Mouse (Mus musculus): ENCODE results near the gene Cttnbp2nl. TPM values are rescaled to one million over a fixed set of nuclear protein-coding genes. Genes with fewer than 3 reads are reported as not detected.

The Cttnbp2nl gene
- polyA plus RNA-seq, 1 experiment from 2014 or later: 46.2 TPM

DNA sequence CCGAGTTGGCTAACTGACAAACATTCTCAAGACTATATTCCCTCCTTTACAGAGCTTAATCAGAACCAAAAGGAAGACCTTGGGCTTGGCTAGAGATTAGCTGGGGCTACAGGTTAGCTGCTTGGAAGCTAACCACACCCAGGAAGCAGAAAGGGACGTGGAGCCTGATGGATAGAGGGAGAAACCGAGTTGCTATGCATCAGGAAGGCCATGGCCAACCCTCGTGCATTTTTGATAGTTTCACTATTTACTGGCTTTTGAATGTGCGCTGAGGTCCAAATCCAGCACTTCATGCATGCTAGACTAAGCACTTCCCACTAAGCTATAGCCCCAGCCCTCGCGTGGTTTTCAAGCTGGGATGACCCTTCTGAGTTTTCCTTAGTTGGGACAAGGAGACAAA, 57.2 kb downstream of the Cttnbp2nl start:
- no peaks in the 10 kb centered on the region for H3K27me3 ChIP-seq
- no peaks in the 10 kb centered on the region for H3K9me3 ChIP-seq
- H3K4me2 ChIP-seq: no peak overlapping the region
- H3K4me1 ChIP-seq (replicated peaks): peaks cover 38% of the 10 kb centered on the region
- no peak overlapping the region for H3K27ac ChIP-seq
- H3K9ac ChIP-seq (replicated peaks): no peak overlapping the region
- H3K4me3 ChIP-seq (replicated peaks): no peak overlapping the region
- 86% methylated on average over 7 of the region's 7 CpGs for WGBS
- ATAC-seq (ENCODE audit: insufficient number of reproducible peaks, insufficient read depth, low FRiP score, low TSS enrichment, low read depth): no peak
- 0 out of 2 replicates have a peak, but pooled peaks cover 10% of the 10 kb centered on the region for H3K36me3 ChIP-seq

DNA sequence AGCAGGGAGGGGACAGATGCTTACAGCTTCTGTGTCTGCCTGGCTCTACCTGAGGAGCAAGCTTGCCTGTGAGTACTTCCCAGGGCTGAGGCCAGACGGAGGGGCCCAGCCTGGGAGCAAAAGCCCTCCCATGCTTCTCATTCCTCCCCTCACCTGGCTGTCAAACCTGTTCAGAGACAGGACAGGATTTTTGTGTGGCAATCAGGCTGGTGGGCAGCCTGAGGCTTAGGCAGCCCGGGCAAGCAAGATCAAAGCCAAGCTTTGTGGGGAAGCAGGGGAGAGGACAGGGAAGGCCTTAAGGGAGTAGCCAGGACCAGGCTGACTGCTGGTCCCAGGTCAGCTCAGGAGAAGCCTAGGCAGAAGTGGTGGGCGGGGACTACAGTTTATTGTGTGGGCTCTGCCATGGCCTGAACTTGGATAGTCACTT, 58.5 kb downstream of the Cttnbp2nl start:
- H3K27me3 ChIP-seq: no peaks in the 10 kb centered on the region
- H3K36me3 ChIP-seq: no peaks in the 10 kb centered on the region
- WGBS: 38% methylated on average over 3 of the region's 3 CpGs
- H3K4me1 ChIP-seq (replicated peaks): peaks cover 36% of the 10 kb centered on the region
- peak; percentile 45; the same call in 1 of the 2 replicates for ATAC-seq (ENCODE audit: insufficient number of reproducible peaks, insufficient read depth, low FRiP score, low TSS enrichment, low read depth)
- H3K4me3 ChIP-seq (replicated peaks): no peak overlapping the region
- no peaks in the 10 kb centered on the region for H3K9me3 ChIP-seq
- H3K9ac ChIP-seq (replicated peaks): no peak overlapping the region
- H3K4me2 ChIP-seq: peak overlapping the region; percentile 15
- H3K27ac ChIP-seq: peak overlapping the region; percentile 79

DNA sequence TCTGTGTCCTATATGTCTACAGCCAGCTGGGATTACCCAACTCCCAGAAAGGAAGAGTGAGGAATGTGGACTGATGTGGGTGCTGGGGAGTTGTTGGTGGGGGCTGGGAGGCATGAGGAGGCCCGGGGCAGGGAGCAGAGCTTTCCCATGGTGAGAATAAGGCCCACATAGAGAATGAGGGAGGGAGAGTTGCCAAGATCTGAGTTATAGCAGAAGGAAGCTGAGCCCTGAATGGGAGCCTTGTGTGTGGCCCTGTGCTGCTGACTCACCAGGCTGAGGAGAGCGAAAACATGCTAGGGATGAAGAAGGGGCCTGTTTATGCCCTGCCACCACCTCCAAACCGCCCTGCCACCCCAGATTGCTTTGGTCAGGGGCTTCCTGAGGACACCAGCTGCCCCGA, 59.1 kb downstream of the Cttnbp2nl start:
- ATAC-seq (ENCODE audit: insufficient number of reproducible peaks, insufficient read depth, low FRiP score, low TSS enrichment, low read depth): peak; percentile 57; the same call in 1 of the 2 replicates
- H3K9ac ChIP-seq (replicated peaks): no peak overlapping the region
- H3K36me3 ChIP-seq: no peaks in the 10 kb centered on the region
- H3K27me3 ChIP-seq: no peaks in the 10 kb centered on the region
- H3K9me3 ChIP-seq: no peaks in the 10 kb centered on the region
- H3K4me2 ChIP-seq: peak overlapping the region; percentile 15; the same call in 1 of the 2 replicates
- H3K4me1 ChIP-seq (replicated peaks): peaks cover 29% of the 10 kb centered on the region
- H3K4me3 ChIP-seq (replicated peaks): no peak overlapping the region
- WGBS: 37% methylated on average over 4 of the region's 4 CpGs
- peak overlapping the region; percentile 79 for H3K27ac ChIP-seq

DNA sequence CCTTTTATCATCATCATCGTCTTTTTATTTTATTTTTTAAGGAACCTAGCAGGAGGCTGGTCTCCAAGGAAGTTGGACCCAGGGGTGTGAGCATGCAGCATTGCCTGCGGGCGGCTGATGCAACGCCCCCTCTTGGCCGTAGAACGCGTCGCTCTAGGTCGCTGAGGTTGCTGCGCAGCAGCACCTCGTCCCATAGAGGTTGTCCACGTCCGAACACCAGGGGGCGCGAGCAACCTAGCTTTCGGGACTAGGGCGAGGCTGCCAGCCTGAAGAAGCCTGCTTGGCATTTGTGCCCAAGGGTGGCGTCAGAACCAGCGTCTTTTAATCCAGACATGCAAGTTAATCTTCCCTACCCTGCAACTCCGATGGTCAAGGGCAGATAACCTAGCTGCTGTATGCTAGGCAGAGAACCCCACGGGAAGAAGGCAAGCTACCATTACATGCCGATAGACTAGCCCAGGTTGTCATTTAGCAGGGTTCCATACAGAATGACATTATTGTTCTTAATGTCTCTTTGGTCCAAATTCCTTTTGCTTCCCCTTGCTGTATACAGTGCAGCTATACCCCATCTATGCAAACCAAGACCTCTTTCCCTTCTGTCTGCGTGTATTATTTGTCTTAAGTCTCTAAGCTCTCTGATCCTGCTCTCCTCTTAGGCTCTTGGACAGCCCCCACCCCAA, 60.1 kb downstream of the Cttnbp2nl start:
- Histone ChIP-seq H3K4me2 (peak overlapping the region; percentile 32), H3K27ac (no peak overlapping the region)
- 13% methylated on average over 23 of the region's 23 CpGs for WGBS

DNA sequence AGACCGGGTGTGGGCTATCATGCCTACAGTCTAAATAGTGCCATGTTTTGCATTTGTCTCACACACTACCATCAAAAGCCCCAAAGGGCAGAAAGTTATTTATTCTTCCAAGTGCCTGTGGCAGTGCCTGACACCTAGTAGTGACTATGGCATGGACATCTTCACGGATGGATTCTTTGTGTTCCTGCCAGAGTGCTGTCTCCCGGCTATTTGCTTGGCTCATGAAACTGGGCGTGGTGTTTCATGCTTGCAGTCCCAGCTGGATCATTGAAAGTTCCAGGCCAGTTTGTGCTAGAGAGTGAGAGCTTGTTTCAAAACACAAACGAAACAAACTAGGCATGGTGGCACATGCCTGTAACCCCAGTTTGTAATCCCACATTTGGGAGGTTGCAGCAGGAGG, 61.2 kb downstream of the Cttnbp2nl start:
- no peak overlapping the region for H3K9ac ChIP-seq (replicated peaks)
- no peaks in the 10 kb centered on the region for H3K36me3 ChIP-seq
- H3K4me3 ChIP-seq (replicated peaks): no peak overlapping the region
- no peak for ATAC-seq (ENCODE audit: insufficient number of reproducible peaks, insufficient read depth, low FRiP score, low TSS enrichment, low read depth)
- no peaks in the 10 kb centered on the region for H3K9me3 ChIP-seq
- peaks cover 19% of the 10 kb centered on the region for H3K4me1 ChIP-seq (replicated peaks)
- H3K27ac ChIP-seq: no peak overlapping the region
- 82% methylated on average over 5 of the region's 5 CpGs for WGBS
- H3K4me2 ChIP-seq: no peak overlapping the region
- H3K27me3 ChIP-seq: no peaks in the 10 kb centered on the region

More for the DNA sequence above, 60.1 kb downstream of the Cttnbp2nl start:
- H3K9ac ChIP-seq (replicated peaks): no peak overlapping the region
- H3K4me3 ChIP-seq (replicated peaks): no peak overlapping the region
- H3K9me3 ChIP-seq: no peaks in the 10 kb centered on the region
- peaks cover 20% of the 10 kb centered on the region for H3K4me1 ChIP-seq (replicated peaks)
- no peaks in the 10 kb centered on the region for H3K27me3 ChIP-seq
- peak; percentile 63; the same call in 1 of the 2 replicates for ATAC-seq (ENCODE audit: insufficient number of reproducible peaks, insufficient read depth, low FRiP score, low TSS enrichment, low read depth)
- no peaks in the 10 kb centered on the region for H3K36me3 ChIP-seq

DNA sequence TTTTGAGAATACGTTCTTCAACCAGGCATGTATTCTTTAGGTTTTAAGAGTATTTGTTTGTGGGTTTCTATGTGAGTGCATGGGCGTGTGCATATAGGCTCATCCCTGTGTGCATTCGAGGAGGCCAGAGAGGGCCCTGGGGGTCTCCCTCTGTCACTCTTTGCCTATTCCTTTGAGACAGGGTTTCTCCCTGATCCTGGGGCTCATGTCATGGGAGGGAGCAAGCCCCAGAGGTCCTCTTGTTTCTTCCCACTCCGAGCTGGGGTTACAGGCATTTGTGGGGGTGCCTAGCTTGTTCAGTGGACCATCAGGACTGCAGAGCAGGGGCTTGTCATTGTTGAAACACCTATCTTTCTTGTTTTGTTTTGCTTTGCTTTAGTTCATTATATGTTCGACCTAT, 65.1 kb downstream of the Cttnbp2nl start:
- H3K9me3 ChIP-seq: no peaks in the 10 kb centered on the region
- no peaks in the 10 kb centered on the region for H3K27me3 ChIP-seq
- no peak overlapping the region for H3K9ac ChIP-seq (replicated peaks)
- no peak overlapping the region for H3K4me2 ChIP-seq
- ATAC-seq (ENCODE audit: insufficient number of reproducible peaks, insufficient read depth, low FRiP score, low TSS enrichment, low read depth): no peak
- H3K4me1 ChIP-seq (replicated peaks): peaks cover 19% of the 10 kb centered on the region; the same call in 1 of the 2 replicates
- no peaks in the 10 kb centered on the region for H3K36me3 ChIP-seq
- 84% methylated on average over 5 of the region's 5 CpGs for WGBS
- no peak overlapping the region for H3K27ac ChIP-seq
- H3K4me3 ChIP-seq (replicated peaks): no peak overlapping the region

DNA sequence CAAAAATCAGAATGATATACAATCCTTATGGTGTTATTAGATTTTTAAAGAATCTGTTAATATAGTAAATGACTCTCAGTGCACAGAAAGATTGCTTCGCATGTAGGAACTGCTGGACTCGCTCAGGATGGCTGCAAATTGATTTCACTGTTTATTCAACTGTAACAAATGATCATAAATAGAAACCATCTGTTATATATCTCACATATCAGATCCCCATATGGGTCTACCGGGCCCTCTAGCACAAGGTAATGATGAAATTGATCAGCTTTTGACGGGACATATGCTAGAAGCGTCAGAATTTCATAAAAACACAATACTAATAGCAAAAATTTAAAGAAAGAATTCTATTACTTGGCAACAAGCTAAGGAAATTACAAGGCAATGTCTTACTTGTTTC, 73.2 kb downstream of the Cttnbp2nl start:
- Histone ChIP-seq H3K36me3 (no peaks in the 10 kb centered on the region), H3K4me3 (replicated peaks) (no peak overlapping the region), H3K4me1 (replicated peaks) (peaks cover 7% of the 10 kb centered on the region; the same call in 1 of the 2 replicates), H3K27ac (no peak overlapping the region), H3K27me3 (no peaks in the 10 kb centered on the region), H3K9ac (replicated peaks) (no peak overlapping the region), H3K4me2 (no peak overlapping the region), H3K9me3 (no peaks in the 10 kb centered on the region)
- WGBS: 76% methylated on average over 5 of the region's 5 CpGs
- no peak for ATAC-seq (ENCODE audit: insufficient number of reproducible peaks, insufficient read depth, low FRiP score, low TSS enrichment, low read depth)

DNA sequence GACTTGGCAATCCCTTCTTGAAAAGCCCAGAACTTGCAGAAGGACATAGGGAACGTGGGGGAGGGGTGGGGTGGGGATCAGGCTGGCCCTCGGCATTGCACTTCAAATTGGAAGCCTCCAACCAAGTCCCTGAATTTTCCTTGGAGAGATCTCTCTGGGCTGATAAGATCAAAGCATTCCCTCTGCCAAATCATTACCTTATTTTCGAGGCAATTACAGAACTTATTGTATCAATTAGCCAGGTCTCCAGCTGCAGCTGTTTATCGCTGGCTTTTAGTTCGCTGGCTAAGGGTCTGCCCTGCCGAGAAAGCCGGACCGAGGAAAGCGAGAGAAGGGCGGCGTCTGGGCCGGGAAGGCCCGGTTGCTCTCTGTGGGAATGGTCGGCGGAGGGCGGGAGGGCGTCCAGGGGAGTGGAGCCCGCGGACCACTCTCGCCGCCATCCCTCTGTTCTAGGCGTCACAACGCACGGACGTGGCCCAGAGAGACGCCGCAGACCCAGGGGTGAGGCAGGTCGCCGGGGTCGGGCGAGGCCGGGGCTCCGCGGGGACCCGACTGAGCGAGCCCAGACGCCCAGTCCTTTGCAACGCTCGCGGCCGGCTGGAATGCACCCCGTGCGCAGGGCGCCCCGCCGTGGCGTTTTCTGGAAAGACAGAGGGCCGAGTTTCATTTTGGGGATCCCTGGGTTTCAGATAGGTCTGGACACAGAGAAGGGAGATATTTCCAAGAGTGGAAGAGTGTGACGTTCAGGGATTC, 85.2 kb downstream of the Cttnbp2nl start:
- H3K27ac ChIP-seq: peak overlapping the region; percentile 70
- H3K27me3 ChIP-seq: peaks cover 19% of the 10 kb centered on the region
- peak; percentile 61 for ATAC-seq (ENCODE audit: insufficient number of reproducible peaks, insufficient read depth, low FRiP score, low TSS enrichment, low read depth)
- peak overlapping the region; percentile 71 for H3K4me2 ChIP-seq
- peak overlapping the region; percentile 56 for H3K4me3 ChIP-seq (replicated peaks)
- WGBS: under 1% methylated on average over 49 of the region's 49 CpGs
- H3K9me3 ChIP-seq: no peaks in the 10 kb centered on the region
- no peaks in the 10 kb centered on the region for H3K36me3 ChIP-seq
- H3K9ac ChIP-seq (replicated peaks): peak overlapping the region; percentile 71
- peaks cover 27% of the 10 kb centered on the region for H3K4me1 ChIP-seq (replicated peaks)

DNA sequence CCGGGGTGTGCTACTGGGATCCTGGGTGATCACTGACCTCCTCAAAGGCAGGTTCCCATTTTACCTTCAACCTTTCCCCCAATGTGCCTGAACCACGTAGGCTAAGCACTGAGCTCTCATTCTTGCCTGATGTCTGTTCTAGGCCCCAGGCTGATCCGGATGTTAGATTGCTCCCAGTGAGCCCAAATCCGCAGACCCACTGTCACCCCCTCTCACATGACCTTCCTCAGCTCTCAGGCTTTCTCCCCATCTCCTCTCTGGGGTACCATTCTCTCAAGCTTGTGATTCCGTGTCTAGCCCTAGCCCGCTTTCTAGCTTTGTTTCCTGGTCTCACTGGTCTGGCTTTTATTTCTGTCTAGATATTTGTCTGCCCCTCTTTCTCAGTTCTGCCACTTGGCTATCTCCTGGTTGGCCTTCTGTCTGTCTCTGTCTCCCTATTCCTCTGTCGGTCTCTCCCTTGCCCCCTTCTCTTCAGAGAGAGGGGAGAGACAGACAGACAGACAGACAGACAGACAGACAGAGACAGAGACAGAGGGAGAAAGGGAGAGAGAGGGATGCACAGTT, 86.9 kb downstream of the Cttnbp2nl start:
- no peaks in the 10 kb centered on the region for H3K36me3 ChIP-seq
- peaks cover 36% of the 10 kb centered on the region for H3K27me3 ChIP-seq
- no peak overlapping the region for H3K4me3 ChIP-seq (replicated peaks)
- H3K27ac ChIP-seq: no peak overlapping the region
- ATAC-seq (ENCODE audit: insufficient number of reproducible peaks, insufficient read depth, low FRiP score, low TSS enrichment, low read depth): no peak
- no peak overlapping the region for H3K9ac ChIP-seq (replicated peaks)
- no peaks in the 10 kb centered on the region for H3K9me3 ChIP-seq
- 74% methylated on average over 7 of the region's 7 CpGs for WGBS
- H3K4me2 ChIP-seq: no peak overlapping the region
- H3K4me1 ChIP-seq (replicated peaks): peaks cover 43% of the 10 kb centered on the region

DNA sequence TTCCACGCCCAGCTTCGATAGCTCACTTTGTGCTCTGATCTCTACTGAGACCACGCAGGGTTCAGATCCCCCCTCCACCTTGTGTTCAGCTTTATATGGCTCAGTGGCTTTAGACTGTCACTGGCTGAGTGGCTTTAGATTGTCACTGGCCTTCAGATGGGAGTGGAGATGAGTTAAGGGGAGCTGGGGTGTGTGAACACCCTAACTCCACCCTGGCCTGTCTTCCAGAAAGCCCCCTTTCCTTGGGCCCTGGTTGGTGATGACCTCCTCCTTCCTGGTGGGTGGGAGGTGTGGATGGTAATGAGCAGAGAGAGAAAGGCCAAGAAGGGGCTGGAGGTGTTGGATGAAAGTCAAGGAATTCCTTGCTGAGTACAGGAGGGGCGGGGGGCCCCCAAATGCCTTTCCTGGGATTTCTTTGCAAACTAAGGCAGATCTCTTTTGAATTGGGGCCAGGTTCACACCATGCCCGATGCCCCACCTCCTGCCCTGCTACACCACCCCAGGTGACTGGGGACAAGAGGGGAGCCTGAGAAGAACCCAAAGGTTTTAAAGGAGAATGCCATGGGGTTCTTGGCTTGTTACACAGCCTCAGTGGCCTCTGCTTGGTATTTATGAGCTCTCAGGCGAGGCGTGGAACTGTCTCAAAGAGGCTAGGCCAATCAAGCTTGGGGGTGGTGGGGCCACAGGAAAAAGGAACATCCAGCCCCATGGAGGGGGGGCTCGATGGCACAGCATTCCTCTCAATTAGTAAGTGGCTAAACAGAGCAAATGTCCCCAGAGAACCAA, 87.7 kb downstream of the Cttnbp2nl start:
- Histone ChIP-seq H3K36me3 (no peaks in the 10 kb centered on the region), H3K27ac (no peak overlapping the region), H3K9ac (replicated peaks) (no peak overlapping the region), H3K4me2 (no peak overlapping the region), H3K9me3 (no peaks in the 10 kb centered on the region), H3K27me3 (peaks cover 44% of the 10 kb centered on the region), H3K4me3 (replicated peaks) (no peak overlapping the region), H3K4me1 (replicated peaks) (peaks cover 45% of the 10 kb centered on the region)
- ATAC-seq (ENCODE audit: insufficient number of reproducible peaks, insufficient read depth, low FRiP score, low TSS enrichment, low read depth): no peak
- WGBS: 50% methylated on average over 8 of the region's 8 CpGs

Data from limb, embryonic 12.5 days (tissue).